In genomic region chr11:69909174-69909573, GRCm38 (mm10) we compare ENCODE assay signal across 25 mouse cellular contexts. TPM values are rescaled to one million over a fixed set of nuclear protein-coding genes. Genes with fewer than 3 reads are reported as not detected.
"Had no signal": no experiment of that assay in that cellular context is flagged by ENCODE, and none has a peak within 500 bp of the region (broad histone marks: within the 10 kb centered on the region; RNA-seq: fewer than 3 reads in every experiment).

No protein-coding gene starts in this region.

- H3K4me2 ChIP-seq: embryonic facial prominence, embryonic 12.5 days; embryonic facial prominence, embryonic 13.5 days; embryonic facial prominence, embryonic 15.5 days; forebrain, embryonic 12.5 days; forebrain, embryonic 13.5 days; forebrain, embryonic 15.5 days had no signal

- H3K27ac ChIP-seq: embryonic facial prominence, embryonic 10.5 days; embryonic facial prominence, embryonic 12.5 days; embryonic facial prominence, embryonic 13.5 days; embryonic facial prominence, embryonic 15.5 days; forebrain, embryonic 10.5 days; forebrain, embryonic 12.5 days; forebrain, embryonic 13.5 days; forebrain, embryonic 15.5 days; gastrocnemius, adult 2 months; heart, adult 2 months had no signal

- H3K4me3 ChIP-seq: embryonic facial prominence, embryonic 10.5 days; embryonic facial prominence, embryonic 12.5 days; embryonic facial prominence, embryonic 13.5 days; embryonic facial prominence, embryonic 15.5 days; erythroblast, embryonic 14.5 days; forebrain, embryonic 10.5 days; forebrain, embryonic 12.5 days; forebrain, embryonic 13.5 days; forebrain, embryonic 15.5 days; gastrocnemius, adult 2 months; heart, adult 2 months had no signal

- H3K27me3 ChIP-seq: embryonic facial prominence, embryonic 12.5 days; embryonic facial prominence, embryonic 13.5 days; embryonic facial prominence, embryonic 15.5 days; forebrain, embryonic 12.5 days; forebrain, embryonic 13.5 days; forebrain, embryonic 15.5 days had no signal

- H3K9me3 ChIP-seq: embryonic facial prominence, embryonic 10.5 days; embryonic facial prominence, embryonic 12.5 days; embryonic facial prominence, embryonic 13.5 days; embryonic facial prominence, embryonic 15.5 days; forebrain, embryonic 10.5 days; forebrain, embryonic 12.5 days; forebrain, embryonic 13.5 days; forebrain, embryonic 15.5 days had no signal

- H3K9ac ChIP-seq: embryonic facial prominence, embryonic 12.5 days; embryonic facial prominence, embryonic 15.5 days; forebrain, embryonic 12.5 days; forebrain, embryonic 13.5 days; forebrain, embryonic 15.5 days; forebrain, postnatal 0 days had no signal

- DNase-seq: cerebellum, adult 2 months; cerebellum, adult 8-10 months; cerebellum, adult 9-10 months; cerebellum, postnatal 10 days; cerebellum, postnatal 36 days; embryo, embryonic 11 days; forebrain, postnatal 0 days; gastrocnemius, adult 2 months; gastrocnemius, postnatal 10 days; gastrocnemius, postnatal 14 days; gastrocnemius, postnatal 25 days; gastrocnemius, postnatal 36 days; heart, adult 18-20 months; heart, adult 2 months had no signal

- ATAC-seq: forebrain, embryonic 13.5 days; forebrain, embryonic 14.5 days; forebrain, embryonic 15.5 days; forebrain, embryonic 16.5 days; forebrain, postnatal 0 days had no signal

RNA-seq across cellular contexts. Expression of gene 2810408A11Rik, which starts 8.4 kb away (rescaled TPM):
- total RNA-seq: gastrocnemius, postnatal 25 days had no signal
